Mouse (Mus musculus) erythroid progenitor cell, adult 5-6 weeks (primary cell): Measurements from ENCODE around the gene Retnlb. TPM values are rescaled to one million over a fixed set of nuclear protein-coding genes. Genes with fewer than 3 reads are reported as not detected.
"Not testable (repeated sequence)": the region's sequence is repeated elsewhere in the genome, so short reads cannot be mapped to it uniquely, and the experiment has no call there.

Experiments used
- ATAC-seq: replicated peaks from 2 replicates; pipeline ENCODE4 v1.8.0; 2016; ENCODE audit warnings: moderate number of reproducible peaks, mild to moderate bottlenecking, moderate TSS enrichment, inconsistent platforms; ENCODE audit not compliant: poor library complexity, low FRiP score, severe bottlenecking
- total RNA-seq, 2 experiments: library from RNA; stranded (forward) in 1 of 2; stranded (reverse) in 1 of 2; fragments of 150-400 nt in 1 of 2; fragments of 186-747, 209-891 nt in 1 of 2; gene quantifications; 2 replicates each; pipeline versions ENCODE4 v1.2.3 to v1.2.4; 2015 to 2017; ENCODE audit warnings: low replicate concordance in 2 of 2

Gene Retnlb
- 1.7 TPM in 1 of 2 replicates, not detected in the other for total RNA-seq (2015; ENCODE audit: low replicate concordance)
- not detected in 2 replicates for total RNA-seq (2017; ENCODE audit: low replicate concordance)

GRCm38 (mm10) chr16:48816695-48817094 is at the start of gene Retnlb:
Retnlb (plus strand) TSS chr16:48816856.
- no peak for ATAC-seq

- ATAC-seq: no peak
Measured at GRCm38 (mm10) chr16:48769183-48769582, 47.5 kb upstream of the Retnlb start.

GRCm38 (mm10) chr16:48771971-48772445 is 44.6 kb upstream of the Retnlb start, which contains the start of gene Trat1:
Trat1 (minus strand) TSS chr16:48772021.
- ATAC-seq: no peak

GRCm38 (mm10) chr16:48777254-48777653 is 39.4 kb upstream of the Retnlb start:
- no peak for ATAC-seq

- no peak for ATAC-seq
Measured at GRCm38 (mm10) chr16:48786258-48786657, 30.4 kb upstream of the Retnlb start.

- no peak for ATAC-seq
Measured at GRCm38 (mm10) chr16:48788704-48789185, 27.9 kb upstream of the Retnlb start.

GRCm38 (mm10) chr16:48798285-48798684 is 18.4 kb upstream of the Retnlb start:
- ATAC-seq: no peak

- no peak for ATAC-seq
Measured at GRCm38 (mm10) chr16:48799470-48799869, 17.2 kb upstream of the Retnlb start.

GRCm38 (mm10) chr16:48800906-48801305 is 15.8 kb upstream of the Retnlb start:
- no peak for ATAC-seq

GRCm38 (mm10) chr16:48805412-48805811 is 11.2 kb upstream of the Retnlb start:
- ATAC-seq: no peak

GRCm38 (mm10) chr16:48806521-48806920 is 10.1 kb upstream of the Retnlb start:
- no peak for ATAC-seq

GRCm38 (mm10) chr16:48809374-48809773 is 7.3 kb upstream of the Retnlb start:
- no peak for ATAC-seq

GRCm38 (mm10) chr16:48811881-48812436 is 4.7 kb upstream of the Retnlb start:
- ATAC-seq: no peak

- no peak for ATAC-seq
Measured at GRCm38 (mm10) chr16:48818524-48818923, 1.9 kb downstream of the Retnlb start.

- no peak for ATAC-seq
Measured at GRCm38 (mm10) chr16:48826474-48826873, 9.8 kb downstream of the Retnlb start.

- no peak for ATAC-seq
Measured at GRCm38 (mm10) chr16:48827625-48828024, 11.0 kb downstream of the Retnlb start.

GRCm38 (mm10) chr16:48829060-48829459 is 12.4 kb downstream of the Retnlb start:
- ATAC-seq: no peak

GRCm38 (mm10) chr16:48832055-48832454 is 15.4 kb downstream of the Retnlb start:
- no peak for ATAC-seq

- not testable (repeated sequence) for ATAC-seq
Measured at GRCm38 (mm10) chr16:48833626-48834025, 17.0 kb downstream of the Retnlb start.

- no peak for ATAC-seq
Measured at GRCm38 (mm10) chr16:48842266-48842665, 25.6 kb downstream of the Retnlb start, which contains the start of gene Retnla. Retnla (plus strand) TSS chr16:48842551.

- no peak for ATAC-seq
Measured at GRCm38 (mm10) chr16:48843671-48844386, 27.2 kb downstream of the Retnlb start.
